ENCODE assay signal across 10 mouse cellular contexts in genomic region chr11:98968079-98968478, GRCm38 (mm10). TPM values are rescaled to one million over a fixed set of nuclear protein-coding genes. Genes with fewer than 3 reads are reported as not detected.
DNase-seq lines count a peak whose midpoint lies in the region; ATAC-seq lines count a peak whose summit lies in the region.
"Had no signal": no experiment of that assay in that cellular context is flagged by ENCODE, and none has a peak within 500 bp of the region (broad histone marks: within the 10 kb centered on the region; RNA-seq: fewer than 3 reads in every experiment).

No protein-coding gene starts in this region.

- no peak overlapping the region for H3K4me2 ChIP-seq in heart, embryonic 15.5 days
- H3K4me2 ChIP-seq in forebrain, embryonic 14.5 days (ENCODE audit: low read length): peak overlapping the region; percentile 44
- H3K4me2 ChIP-seq in midbrain, embryonic 11.5 days: peak overlapping the region; percentile 47

- H3K4me1 ChIP-seq in heart, embryonic 15.5 days (replicated peaks): peaks cover 87% of the 10 kb centered on the region
- peaks cover 84% of the 10 kb centered on the region for H3K4me1 ChIP-seq in forebrain, embryonic 14.5 days (ENCODE audit: control insufficient read depth, insufficient read depth, low read length)
- H3K4me1 ChIP-seq in midbrain, embryonic 11.5 days (ENCODE audit: control insufficient read depth, insufficient read depth, low read length): peaks cover 76% of the 10 kb centered on the region

- 51% methylated on average over 16 of the region's 16 CpGs for WGBS in heart, embryonic 15.5 days
- 66% methylated on average over 16 of the region's 16 CpGs for WGBS in forebrain, embryonic 14.5 days
- WGBS in midbrain, embryonic 11.5 days: 80% methylated on average over 16 of the region's 16 CpGs

- no peak overlapping the region for H3K9ac ChIP-seq in heart, embryonic 15.5 days
- peak overlapping the region; percentile 36; the same call in 1 of the 2 replicates for H3K9ac ChIP-seq in forebrain, embryonic 14.5 days (ENCODE audit: low read length)
- H3K9ac ChIP-seq in midbrain, embryonic 11.5 days (ENCODE audit: low read length): peak overlapping the region; percentile 38; the same call in 1 of the 2 replicates

- no peaks in the 10 kb centered on the region for H3K27me3 ChIP-seq in heart, embryonic 15.5 days
- no peaks in the 10 kb centered on the region for H3K27me3 ChIP-seq in forebrain, embryonic 14.5 days (replicated peaks; ENCODE audit: control insufficient read depth, insufficient read depth, low read length)
- peaks cover 1% of the 10 kb centered on the region for H3K27me3 ChIP-seq in midbrain, embryonic 11.5 days (ENCODE audit: control insufficient read depth, insufficient read depth, low read length)

- H3K4me3 ChIP-seq in heart, embryonic 15.5 days: no peak overlapping the region
- H3K4me3 ChIP-seq in forebrain, embryonic 14.5 days (ENCODE audit: low read depth, low read length): no peak overlapping the region
- H3K4me3 ChIP-seq in midbrain, embryonic 11.5 days (ENCODE audit: low read depth, low read length): no peak overlapping the region

- intact Hi-C loops in heart, postnatal 25 days (cut with DNase I): no loop called here

- peaks cover 50% of the 10 kb centered on the region for H3K36me3 ChIP-seq in heart, embryonic 15.5 days
- H3K36me3 ChIP-seq in forebrain, embryonic 14.5 days (ENCODE audit: control insufficient read depth, insufficient read depth, low read length): peaks cover 13% of the 10 kb centered on the region
- H3K36me3 ChIP-seq in midbrain, embryonic 11.5 days (ENCODE audit: control insufficient read depth, insufficient read depth, low read length): no peaks in the 10 kb centered on the region

- no peak for ATAC-seq in heart, embryonic 15.5 days (replicated peaks; ENCODE audit: insufficient number of reproducible peaks, insufficient read depth, low FRiP score, low read depth)
- no peak for ATAC-seq in forebrain, embryonic 14.5 days
- ATAC-seq in midbrain, embryonic 11.5 days (ENCODE audit: low FRiP score): no peak

- no peak for DNase-seq in heart, postnatal 25 days (ENCODE audit: low spot score)
- DNase-seq in cerebellum, adult 9-11 months: peak; percentile 52
- no peak for DNase-seq in forebrain, embryonic 14.5 days (ENCODE audit: low spot score)
- no peak for DNase-seq in midbrain, embryonic 11.5 days (ENCODE audit: low spot score, missing footprints)
- no peak for DNase-seq in retina, embryonic 14.5 days (ENCODE audit: low spot score)
- DNase-seq in right cerebral cortex, postnatal 36 days (ENCODE audit: low spot score in 2 of 2): no peak
- no peak for DNase-seq in testis, postnatal 14 days (ENCODE audit: low spot score)
- DNase-seq: adrenal gland, postnatal 36 days; layer of hippocampus, postnatal 36 days had no signal

- H3K9me3 ChIP-seq in heart, embryonic 15.5 days (replicated peaks): no peaks in the 10 kb centered on the region
- no peaks in the 10 kb centered on the region for H3K9me3 ChIP-seq in forebrain, embryonic 14.5 days (replicated peaks; ENCODE audit: control insufficient read depth, low read length)
- H3K9me3 ChIP-seq in midbrain, embryonic 11.5 days (ENCODE audit: control insufficient read depth, low read length): no peaks in the 10 kb centered on the region

- H3K27ac ChIP-seq in heart, embryonic 15.5 days: peak overlapping the region; percentile 39; the same call in 1 of the 2 replicates
- peak overlapping the region; percentile 94 for H3K27ac ChIP-seq in forebrain, embryonic 14.5 days (ENCODE audit: low read depth, low read length)
- H3K27ac ChIP-seq in midbrain, embryonic 11.5 days (ENCODE audit: low read depth, low read length): peak overlapping the region; percentile 89

RNA-seq across cellular contexts. Expression of gene Gjd3, which starts 14.7 kb away (rescaled TPM):
- 3.6 and 4.4 TPM in 2 replicates for polyA plus RNA-seq in heart, embryonic 15.5 days (2015; fragmentation: Nextera tagmentation; extraction: Ambion mirVana)
- total RNA-seq in heart, postnatal 25 days (2021): 1 to 10 TPM in 1 of 2 experiments, under 1 TPM in 1; 0.52 to 1.1 TPM
- 0.27 and 0.28 TPM in 2 replicates for polyA plus RNA-seq in forebrain, embryonic 14.5 days (2014; fragmentation: Nextera tagmentation; extraction: Ambion mirVana)
- polyA plus RNA-seq in midbrain, embryonic 11.5 days (2014; fragmentation: Nextera tagmentation; extraction: Ambion mirVana): not detected in 2 replicates
- total RNA-seq: adrenal gland, postnatal 36 days had no signal

RNA-seq across cellular contexts. Expression of gene Rara, which starts 40.5 kb away (rescaled TPM):
- 26.2 and 31.0 TPM in 2 replicates for polyA plus RNA-seq in heart, embryonic 15.5 days (2015; fragmentation: Nextera tagmentation; extraction: Ambion mirVana)
- 10 to 100 TPM; 11.8 TPM for total RNA-seq in heart, postnatal 25 days (2021)
- polyA plus RNA-seq in forebrain, embryonic 14.5 days (2014; fragmentation: Nextera tagmentation; extraction: Ambion mirVana): 8.2 and 9.8 TPM in 2 replicates
- 13.2 and 14.8 TPM in 2 replicates for polyA plus RNA-seq in midbrain, embryonic 11.5 days (2014; fragmentation: Nextera tagmentation; extraction: Ambion mirVana)

RNA-seq across cellular contexts. Expression of gene Top2a, which starts 55.9 kb away (rescaled TPM):
- 149 and 159 TPM in 2 replicates for polyA plus RNA-seq in heart, embryonic 15.5 days (2015; fragmentation: Nextera tagmentation; extraction: Ambion mirVana)
- total RNA-seq in heart, postnatal 25 days (2021): 1 to 10 TPM; 4.2 to 4.6 TPM
- polyA plus RNA-seq in forebrain, embryonic 14.5 days (2014; fragmentation: Nextera tagmentation; extraction: Ambion mirVana): 135 and 150 TPM in 2 replicates
- polyA plus RNA-seq in midbrain, embryonic 11.5 days (2014; fragmentation: Nextera tagmentation; extraction: Ambion mirVana): 431 and 436 TPM in 2 replicates

Comparison
In these comparisons a context has a peak if more than half of its experiments do, and no peak if none do; other contexts are left out.
1. H3K27ac ChIP-seq: peak in every context shown above with its lines; median percentile 94 in forebrain, embryonic 14.5 days; 89 in midbrain, embryonic 11.5 days; 39 in heart, embryonic 15.5 days.